Mouse (Mus musculus) telencephalon, adult 2 months (tissue): Measurements from ENCODE around the gene Gstp3.
"Not testable (repeated sequence)": the region's sequence is repeated elsewhere in the genome, so short reads cannot be mapped to it uniquely, and the experiment has no call there.

Experiments
- DNase-seq: peaks from one replicate; pipeline ENCODE4 v3.0.0-alpha.2; 2011; ENCODE audit warnings: low read depth, low spot score

The Gstp3 gene

DNA sequence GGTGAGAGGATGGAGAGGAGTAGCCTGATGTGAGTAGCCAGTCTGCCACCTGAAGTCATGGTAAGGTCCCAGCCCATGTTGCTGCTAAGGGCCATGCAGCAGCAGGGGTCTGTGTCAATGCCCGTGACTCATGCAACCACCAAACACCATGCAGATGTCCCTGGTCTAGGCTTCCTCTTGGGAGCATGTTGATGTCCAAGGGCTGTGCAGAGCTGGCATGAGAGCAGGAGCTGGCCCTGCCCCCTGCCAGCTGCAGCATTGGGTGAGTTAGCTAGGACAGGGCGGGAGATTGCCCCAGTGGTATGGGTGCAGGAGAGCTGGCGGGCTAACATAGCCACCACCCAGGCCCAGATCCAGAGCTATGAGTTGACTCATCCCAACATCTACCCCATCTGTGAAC is 31.1 kb upstream of the Gstp3 start:
- no peak for DNase-seq

DNA sequence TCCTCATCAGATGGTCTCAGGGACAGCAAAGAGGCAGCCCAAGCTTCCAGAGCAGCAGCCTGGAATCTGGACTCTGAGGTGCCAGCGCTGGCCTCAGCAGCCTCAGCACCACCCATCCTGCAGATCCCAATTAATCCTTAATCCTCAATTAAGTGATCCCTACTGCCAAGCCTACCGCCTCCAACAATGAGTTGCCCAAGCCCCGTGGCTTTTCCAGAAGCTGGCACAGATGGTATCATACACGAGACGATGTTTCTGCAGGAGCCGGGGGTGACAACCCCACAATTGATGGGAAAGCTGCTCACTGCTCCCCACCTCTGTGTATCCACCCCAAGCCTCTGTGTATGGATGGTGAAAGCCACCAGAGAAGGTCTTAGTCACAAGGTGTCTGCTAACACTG is 29.8 kb upstream of the Gstp3 start:
- no peak for DNase-seq

DNA sequence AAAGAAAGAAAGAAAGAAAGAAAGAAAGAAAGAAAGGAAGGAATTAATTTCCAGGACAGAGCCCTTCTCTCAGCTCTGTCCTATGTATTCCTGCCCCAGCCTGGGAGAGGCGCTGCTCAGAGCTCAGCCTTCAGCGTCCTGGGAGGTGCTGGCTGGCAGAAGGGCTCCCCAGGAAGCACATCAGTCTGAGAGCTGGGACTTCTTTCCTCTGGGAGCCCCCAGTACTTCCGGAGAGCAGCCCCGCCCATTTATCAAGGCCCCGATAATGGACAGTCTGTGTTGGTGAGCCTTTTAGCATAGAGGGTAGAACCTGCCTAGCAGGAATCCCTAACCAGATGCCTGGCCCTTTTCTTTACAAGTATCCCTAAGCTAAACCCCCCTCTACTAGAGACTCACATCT is 28.8 kb upstream of the Gstp3 start:
- DNase-seq: no peak

DNA sequence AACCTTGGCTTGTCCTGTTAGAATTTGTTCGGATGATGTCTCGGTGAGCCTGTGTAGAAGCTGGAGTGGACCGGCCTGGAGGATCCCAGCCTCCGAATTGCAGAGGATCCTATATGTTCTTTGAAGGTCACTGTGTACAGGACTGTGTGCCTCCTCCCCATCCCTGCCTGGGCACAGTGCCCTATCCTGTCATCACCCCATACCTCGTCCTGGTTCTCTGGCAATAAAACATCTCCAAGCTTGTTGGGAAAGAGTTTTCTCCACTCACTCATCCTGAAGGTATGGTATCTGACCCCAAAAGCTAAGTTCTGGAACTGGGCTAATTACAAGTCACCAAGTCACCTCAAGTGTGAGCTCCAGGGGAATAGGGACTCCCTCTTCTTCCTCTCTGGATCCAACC is 27.7 kb upstream of the Gstp3 start:
- DNase-seq: no peak

DNA sequence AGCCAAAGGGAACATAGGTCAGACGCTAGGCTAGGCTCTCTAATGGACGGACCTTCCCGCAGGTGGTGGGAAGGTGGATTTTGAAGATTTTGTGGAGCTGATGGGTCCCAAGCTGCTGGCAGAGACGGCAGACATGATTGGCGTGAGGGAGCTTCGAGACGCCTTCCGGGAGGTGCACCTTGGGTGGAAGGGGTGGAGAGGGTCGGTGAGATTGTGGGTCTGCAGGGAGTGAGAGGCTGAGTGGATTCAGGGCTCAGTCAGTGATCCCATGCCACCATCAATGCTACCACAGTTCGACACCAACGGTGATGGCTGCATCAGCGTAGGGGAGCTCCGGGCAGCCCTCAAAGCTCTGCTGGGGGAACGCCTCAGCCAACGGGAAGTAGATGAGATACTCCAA is 26.8 kb upstream of the Gstp3 start:
- no peak for DNase-seq

DNA sequence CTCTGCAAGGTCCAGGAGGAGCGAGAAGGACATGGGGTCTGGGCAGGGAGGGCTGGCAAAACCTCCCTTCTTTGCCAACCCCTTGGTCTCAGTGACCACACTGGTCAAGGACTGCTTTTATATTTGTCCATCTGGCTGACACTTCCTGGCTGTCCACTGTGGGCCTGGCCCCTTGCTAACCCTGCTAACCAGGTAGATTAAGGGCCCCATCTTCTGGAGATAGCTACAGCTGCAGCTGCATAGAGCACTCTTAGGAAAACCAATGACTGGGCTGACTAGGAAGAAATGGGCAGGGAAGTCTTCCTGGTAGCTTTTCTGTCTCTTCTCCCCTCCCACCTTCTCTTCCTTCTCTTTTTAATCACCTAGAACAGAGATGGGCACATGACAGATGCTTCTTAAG is 25.6 kb upstream of the Gstp3 start:
- no peak for DNase-seq

DNA sequence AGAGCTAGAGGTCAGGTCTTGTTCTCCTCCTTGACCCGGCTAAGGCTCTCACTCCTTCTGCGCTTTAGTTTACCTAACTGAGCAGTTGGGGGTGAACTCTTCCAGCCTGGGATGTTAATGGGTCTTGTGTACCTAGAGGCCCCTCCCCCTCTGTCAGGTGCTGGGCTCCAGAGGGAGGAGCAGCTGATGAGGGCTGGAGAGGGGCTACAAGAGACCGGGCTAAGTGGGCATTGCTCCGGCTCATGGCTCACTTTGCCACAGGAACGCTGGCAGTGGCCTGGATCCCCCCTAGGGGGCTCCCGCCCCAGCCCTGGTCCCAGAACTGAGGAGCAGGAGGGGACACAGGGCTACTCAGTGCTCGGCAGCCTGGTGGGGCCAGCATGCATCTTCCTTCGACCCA is 24.5 kb upstream of the Gstp3 start:
- DNase-seq: no peak

DNA sequence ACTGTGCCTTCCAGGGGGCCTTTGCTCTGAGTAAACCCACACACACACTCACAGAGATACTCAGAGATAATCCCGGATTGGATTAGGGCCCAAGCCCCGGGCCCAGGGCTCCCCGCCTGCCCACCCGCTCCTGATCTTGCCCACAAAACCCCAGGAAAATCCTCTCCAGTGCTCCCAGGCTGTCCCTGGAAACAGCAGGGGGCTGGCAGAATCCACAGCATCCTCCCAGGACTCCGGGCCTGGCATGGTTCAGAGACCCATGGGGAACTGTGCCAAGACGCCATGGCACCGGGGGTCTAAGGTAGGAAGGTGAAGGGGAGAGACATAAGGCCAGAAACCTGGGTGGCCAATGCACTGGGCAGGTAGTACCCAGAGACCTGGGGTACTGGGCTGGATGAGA is 23.9 kb upstream of the Gstp3 start:
- no peak for DNase-seq

DNA sequence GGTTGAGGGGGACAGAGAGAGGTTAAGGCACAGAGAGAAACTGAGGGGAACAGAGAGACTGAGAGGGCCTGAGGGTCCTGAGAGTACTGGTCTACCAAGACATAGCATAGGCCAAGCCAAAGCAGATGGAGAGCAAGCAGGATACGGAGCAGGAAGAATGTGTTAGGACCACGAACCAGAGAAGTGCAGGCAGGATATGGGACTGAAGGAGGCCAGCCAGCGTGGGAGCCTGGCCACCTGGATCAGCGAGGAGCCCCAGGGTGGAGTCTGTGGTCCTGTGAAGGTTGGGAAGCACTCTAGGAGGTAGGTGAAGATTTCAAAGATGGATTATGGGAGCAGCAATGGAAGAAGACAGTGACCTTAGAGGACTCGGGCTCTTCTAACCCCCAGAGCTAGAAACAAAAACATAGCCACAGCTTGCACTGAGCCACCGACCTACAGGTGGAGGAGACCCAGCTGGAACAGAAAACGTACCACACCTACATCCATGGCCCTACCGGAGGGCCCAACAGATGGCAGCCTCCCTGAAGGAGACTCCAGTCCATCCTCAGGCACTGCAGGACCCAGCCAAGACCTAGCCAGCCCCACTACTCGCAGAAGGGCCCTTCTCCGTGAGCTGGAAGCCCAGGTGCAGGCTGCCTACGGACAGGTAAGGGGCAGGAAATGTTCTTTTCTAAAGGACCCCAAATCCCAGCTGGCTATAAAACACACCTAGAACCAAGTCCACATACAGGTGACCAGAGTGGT is 23.0 kb upstream of the Gstp3 start:
- no peak for DNase-seq

DNA sequence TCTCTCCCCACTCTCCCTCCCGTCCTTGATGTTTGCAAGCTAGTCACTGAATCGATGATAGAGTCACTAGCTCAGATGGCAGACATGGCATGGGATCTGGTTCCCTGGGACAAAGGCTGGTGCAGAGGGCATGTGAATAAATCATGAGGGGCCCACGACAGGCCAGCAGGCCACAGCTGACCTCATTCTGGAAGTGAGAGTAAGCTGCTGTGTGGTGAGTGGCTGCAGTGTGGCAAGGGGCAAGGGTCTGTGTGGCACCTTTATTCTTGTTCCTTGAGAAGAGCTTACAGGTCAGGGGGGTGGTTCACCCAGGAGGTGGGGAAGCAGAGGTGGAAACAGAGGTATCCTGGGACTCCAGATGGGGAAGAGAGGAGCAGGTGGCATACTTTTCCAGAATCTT is 22.0 kb upstream of the Gstp3 start, which contains the start of gene Cabp2:
Gene Cabp2, plus strand, starts transcription at position 185 of the 400 bp plus-strand sequence.
- DNase-seq: no peak

DNA sequence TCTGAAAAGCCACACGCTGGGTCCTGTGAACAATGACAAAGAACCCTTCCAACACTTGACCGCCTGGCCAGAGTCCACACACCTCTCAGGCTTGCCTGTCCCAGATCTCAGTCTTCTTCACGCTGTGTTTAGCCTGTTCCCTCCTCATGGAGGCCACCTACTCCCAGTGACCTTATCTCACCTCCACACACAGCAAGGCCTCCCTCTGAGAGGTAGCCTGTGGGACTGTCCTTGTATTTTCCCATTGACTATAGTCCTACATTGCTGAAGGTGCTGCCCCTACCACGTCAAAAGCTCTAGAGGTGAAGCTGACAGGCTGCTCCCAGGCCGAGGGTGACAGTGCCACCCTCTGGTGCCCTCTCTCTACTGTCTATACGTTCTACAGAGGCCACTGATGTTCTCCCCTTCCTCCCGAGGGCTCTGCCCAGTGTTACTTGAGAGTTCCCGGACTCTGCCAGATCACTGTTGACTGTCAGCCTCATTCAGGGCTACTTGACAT is 21.2 kb upstream of the Gstp3 start:
- DNase-seq: no peak

DNA sequence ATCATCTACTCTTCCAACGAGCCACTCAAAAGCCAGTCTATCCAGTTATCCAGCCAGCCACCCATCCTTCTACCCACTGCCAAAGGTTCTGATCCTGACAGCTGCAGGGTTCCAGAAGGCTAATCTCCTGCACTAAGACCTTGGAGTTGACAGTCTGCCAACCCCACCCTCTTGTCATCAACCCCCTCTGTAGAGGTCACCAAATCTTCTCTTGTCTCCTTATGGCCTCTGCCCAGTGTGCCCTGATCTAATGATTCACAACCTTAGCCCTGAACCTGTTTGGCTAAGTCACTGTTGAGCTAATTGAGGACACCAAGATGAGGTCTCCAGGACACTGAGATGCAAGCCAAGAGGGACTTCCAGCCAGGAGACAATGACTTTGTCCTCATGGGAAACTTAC is 20.2 kb upstream of the Gstp3 start:
- DNase-seq: no peak

DNA sequence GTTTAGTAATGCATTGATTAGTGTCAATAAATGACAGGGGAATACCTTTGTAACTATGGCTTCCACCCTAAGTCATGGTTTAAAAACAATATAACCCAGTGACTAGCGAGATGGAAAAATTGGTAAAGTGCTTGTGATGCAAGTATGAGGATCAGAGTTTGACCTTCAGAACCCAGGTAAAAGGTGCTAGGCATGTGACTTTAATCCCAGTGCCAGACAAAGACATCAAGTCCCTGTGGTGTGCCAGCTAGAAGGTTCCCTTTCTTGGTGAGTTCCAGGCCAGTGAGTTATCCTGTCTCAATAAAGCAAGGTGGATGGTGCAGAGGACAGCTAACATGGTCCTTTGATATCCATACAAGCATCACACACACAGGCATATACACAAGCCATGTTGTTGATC is 16.2 kb upstream of the Gstp3 start:
- no peak for DNase-seq

DNA sequence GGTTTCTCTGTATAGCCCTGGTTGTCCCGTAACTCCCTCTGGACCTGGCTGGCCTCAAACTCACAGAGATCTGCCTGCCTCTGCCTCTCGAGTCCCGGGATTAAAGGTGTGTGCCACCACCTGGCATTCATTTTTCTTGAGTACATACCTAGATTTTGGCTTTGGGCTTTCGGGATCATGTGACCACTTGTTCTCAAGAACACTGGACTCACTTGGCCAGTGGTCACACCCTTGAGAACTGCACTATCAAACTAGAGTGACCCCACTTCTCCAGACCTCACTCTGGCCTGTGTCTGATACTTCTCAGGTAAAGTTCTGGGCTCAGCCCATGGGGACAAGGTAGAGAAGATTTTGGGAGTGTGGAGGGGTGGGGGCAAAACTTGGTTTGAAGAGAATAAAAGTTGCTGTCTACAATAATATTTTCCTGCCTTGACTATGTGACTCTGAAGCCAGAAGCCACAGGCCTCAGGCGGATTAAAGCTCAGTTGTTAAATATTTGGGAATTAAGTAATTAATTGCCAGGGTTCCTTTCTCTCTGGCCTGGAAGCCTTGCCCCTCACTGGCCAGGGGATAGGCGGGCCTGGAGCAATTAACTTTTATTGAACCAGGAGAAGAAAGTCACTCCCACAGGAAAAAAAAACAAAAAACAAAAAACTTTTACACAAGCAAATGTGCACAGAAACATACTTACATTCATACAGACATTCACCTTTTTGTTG is 13.5 kb upstream of the Gstp3 start:
- DNase-seq: no peak

DNA sequence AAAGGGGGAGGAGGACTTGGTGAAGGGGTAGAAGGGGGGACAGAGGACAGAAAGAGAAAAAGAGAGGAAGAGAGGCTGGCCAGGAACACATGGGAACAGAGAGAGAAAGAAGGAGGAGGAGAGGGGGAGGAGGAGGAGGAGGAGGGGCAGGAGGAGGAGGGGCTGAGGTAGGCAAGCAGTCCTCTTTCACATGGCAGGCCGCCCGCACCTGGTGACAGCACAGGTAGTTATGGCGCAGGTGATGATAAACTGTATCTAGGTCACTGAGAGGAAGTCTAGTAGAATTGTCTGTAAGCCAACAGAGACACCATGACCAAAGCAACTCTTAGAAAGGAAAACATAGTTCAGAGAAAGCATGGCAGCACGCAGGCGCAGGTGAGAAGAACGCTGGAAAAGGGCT is 12.0 kb upstream of the Gstp3 start:
- no peak for DNase-seq

DNA sequence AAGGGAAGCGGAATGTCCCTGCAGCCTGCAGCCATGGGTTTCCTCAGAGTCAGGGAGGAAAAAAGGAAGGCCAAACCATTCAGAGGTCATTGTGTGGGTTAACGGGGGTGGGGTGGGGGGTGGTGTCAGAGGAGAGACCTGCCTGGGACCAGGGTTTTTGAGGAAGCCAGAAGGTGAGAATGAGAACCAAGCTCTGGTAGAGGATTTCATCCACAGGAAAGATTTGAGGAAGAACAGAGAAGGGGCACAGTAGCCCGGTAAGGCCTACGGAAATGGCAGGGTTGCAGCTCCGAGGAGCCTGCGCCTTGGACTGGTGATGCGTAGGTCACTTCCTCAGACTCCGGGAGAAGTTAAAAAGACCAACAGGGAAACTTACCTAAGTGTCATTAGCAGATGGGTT is 11.4 kb upstream of the Gstp3 start:
- DNase-seq: no peak

DNA sequence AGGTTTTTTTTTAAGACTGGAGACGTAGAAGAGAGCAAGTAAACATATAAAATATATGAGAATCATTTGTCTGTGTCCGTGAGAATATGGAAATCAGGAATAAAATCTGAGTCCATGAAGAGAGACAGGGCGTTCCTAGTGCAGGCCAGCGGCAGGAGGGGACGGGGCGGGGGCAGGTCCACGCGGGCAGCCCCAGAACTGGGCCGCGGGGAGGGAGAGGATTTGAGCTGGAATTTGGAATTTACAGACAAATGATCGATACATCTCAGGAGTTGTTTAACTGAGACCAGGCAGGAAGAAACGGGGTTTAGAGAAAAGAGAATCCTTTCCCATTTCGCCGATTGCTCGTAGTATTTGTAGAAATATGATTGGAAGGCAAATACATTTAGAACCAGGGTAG is 10.9 kb upstream of the Gstp3 start:
- no peak for DNase-seq

DNA sequence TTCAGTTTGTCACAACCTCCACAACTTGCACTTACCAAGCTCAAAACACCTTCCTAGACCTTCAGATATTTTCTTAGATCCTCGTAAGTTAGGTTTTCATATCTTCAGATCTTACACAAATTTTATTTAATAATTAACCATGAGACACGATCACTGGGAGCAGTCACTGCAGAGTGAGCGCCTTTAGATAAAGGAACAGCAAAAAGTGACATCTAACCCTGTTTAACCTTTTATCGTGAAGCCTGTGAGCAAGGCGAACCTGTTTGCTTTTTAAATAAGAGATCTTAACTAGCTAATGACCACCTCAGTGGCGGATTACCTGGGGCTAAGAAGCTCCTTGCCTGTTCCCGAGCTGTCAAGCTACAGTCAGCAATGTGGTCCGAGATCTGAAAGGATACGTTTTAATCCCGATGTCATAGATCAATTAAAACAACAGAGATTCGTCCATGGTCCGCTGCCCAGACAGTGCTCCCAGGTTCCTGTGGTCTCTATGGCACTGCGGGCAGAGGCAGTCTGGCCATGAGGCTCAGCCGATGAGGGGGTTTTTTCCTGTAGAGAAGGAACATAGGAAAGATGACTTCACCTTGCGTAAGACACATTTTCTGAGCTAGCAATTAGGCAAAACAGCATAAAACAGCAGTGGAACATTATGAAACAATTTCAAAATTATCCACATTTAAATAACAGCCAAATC is 9.5 kb upstream of the Gstp3 start:
- no peak for DNase-seq

DNA sequence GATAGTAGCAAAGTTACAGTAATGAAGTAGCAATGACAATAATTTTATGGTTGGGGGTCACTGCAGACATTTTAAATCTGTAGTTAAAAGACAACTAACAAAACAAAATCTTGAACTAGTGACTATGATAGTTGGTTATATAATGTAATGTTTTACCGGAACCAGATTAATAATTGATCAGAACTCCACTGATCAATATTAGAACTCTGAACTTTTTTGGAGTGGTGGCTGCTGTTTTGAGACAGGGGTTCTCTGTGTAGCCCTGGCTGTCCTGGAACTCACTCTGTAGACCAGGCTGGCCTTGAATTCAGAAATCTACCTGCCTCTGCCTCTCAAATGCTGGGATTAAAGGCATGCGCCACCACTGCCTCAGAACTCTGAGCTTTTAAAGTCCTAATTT is 8.9 kb upstream of the Gstp3 start:
- DNase-seq: not testable (repeated sequence)

DNA sequence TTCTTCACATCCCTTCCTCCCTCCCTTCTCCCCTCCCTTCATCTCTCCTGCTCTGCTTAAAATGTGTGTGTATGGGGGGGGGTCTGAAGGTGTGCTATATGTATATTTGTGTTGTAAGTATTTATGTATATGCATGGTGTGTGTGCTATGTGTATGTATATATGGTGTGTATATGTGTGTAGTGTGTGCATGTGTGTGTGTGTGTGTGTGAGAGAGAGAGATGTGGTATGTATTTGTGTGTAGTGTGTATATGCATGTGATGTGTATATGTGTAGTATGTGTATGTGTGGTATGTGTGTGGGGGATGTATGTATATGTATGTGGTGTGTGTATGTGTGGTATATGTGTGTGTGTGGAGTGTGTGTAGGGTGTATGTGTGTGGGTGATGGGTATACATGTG is 7.5 kb upstream of the Gstp3 start:
- no peak for DNase-seq

DNA sequence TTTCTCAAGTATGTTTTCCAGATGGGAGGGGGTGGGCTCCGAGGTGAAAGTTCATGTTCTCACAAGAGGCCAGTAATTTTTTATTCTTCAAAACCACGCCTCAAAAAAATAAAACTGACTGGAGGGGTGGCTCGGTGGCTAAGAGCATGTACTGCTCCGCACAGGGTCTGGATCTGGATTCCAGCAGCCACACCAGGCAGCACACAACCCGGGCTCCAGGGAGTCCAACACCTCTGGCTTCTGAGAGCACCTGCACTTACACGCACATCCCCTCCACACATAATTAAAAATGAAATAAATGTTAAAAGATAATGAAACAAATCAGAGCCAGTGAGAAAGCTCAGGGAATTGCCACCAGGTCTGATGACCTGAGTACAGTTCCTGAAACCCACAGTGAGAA is 6.9 kb upstream of the Gstp3 start:
- no peak for DNase-seq

DNA sequence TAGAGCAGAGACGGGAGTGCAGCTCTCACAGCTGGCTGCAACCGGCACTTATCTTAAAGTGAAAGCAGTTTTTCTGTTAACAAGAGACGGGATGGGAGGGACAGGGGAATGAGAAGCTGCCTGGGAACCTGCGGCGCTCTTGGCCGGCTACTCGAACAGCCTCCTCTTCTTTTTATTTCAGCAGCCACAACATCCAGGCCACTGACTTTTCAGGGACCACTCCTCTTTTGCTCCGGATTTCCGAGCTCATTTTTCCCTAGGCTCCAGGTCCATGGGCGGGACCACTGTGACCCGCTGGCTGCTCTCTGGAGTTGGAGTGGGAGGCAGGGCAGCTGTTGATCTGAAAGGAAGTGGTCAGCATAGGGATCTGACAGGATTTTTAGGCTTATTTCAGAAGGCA is 5.1 kb upstream of the Gstp3 start:
- not testable (repeated sequence) for DNase-seq

DNA sequence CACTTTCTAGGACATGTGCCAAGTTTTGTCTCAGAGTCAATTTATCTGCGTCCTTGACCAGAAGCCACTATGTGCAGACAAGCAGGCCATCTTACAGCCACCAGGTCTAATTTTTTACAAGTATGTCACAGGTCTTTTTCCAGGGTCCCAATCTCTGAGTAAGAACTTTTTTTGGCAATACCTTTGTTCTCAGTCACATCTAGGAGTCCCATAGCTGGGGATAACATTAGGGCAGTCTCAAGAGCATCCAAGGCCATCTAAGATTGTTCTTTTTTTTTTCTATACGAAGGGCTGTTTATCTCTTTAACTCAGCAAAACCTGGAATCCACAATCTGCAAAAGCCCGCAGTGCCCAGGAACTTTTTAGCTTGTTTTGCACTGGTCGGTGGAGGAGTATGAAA is 4.0 kb upstream of the Gstp3 start:
- not testable (repeated sequence) for DNase-seq
